Mouse (Mus musculus) neural tube, embryonic 12.5 days (tissue): Measurements from ENCODE around the gene Cd3d. TPM values are rescaled to one million over a fixed set of nuclear protein-coding genes. Genes with fewer than 3 reads are reported as not detected.
"Not testable (repeated sequence)": the region's sequence is repeated elsewhere in the genome, so short reads cannot be mapped to it uniquely, and the experiment has no call there.

Experiments used
- ATAC-seq: fragments of 200-750 bp; cut with Nextera tagmentation; 2 replicates; pipeline ENCODE4 v1.8.0; 2017; ENCODE audit warnings: low read depth, mild to moderate bottlenecking, moderate TSS enrichment, moderate library complexity; ENCODE audit not compliant: low FRiP score
- H3K27ac ChIP-seq: fragments of 300-500 bp; sonication (generic); 2 replicates; pipeline ENCODE4 v1.5.1; 2016
- H3K27me3 ChIP-seq: fragments of 300-500 bp; sonication (generic); replicated peaks from 2 replicates; pipeline ENCODE4 v1.6.1; 2016; ENCODE audit warnings: mild to moderate bottlenecking
- H3K36me3 ChIP-seq: fragments of 300-500 bp; sonication (generic); 2 replicates; pipeline ENCODE4 v1.6.1; 2016; ENCODE audit warnings: mild to moderate bottlenecking
- H3K4me1 ChIP-seq: fragments of 300-500 bp; sonication (generic); 2 replicates; pipeline ENCODE4 v1.6.1; 2016
- H3K4me2 ChIP-seq: fragments of 300-500 bp; sonication (generic); replicated peaks from 2 replicates; pipeline ENCODE4 v1.6.1; 2016; ENCODE audit warnings: mild to moderate bottlenecking
- H3K4me3 ChIP-seq: fragments of 300-500 bp; sonication (generic); 2 replicates; pipeline ENCODE4 v1.5.1; 2016
- H3K9ac ChIP-seq: fragments of 300-500 bp; sonication (generic); 2 replicates; pipeline ENCODE4 v1.6.1; 2016; ENCODE audit warnings: mild to moderate bottlenecking
- H3K9me3 ChIP-seq: fragments of 300-500 bp; sonication (generic); 2 replicates; pipeline ENCODE4 v1.6.1; 2016; ENCODE audit warnings: mild to moderate bottlenecking
- WGBS: fragments of 180-500 bp; shearing (Covaris S2); methylation state at CpG from one replicate; pipeline ENCODE4 v1.1.7; 2016; 5-methylcytosine and 5-hydroxymethylcytosine counted together
- polyA plus RNA-seq: library from polyadenylated mRNA; unstranded; fragments of >200 nt; fragmentation: Nextera tagmentation; extraction: Ambion mirVana; gene quantifications from 2 replicates; pipeline ENCODE4 v1.2.1, GENCODE M21; 2016

Cd3d gene
- polyA plus RNA-seq, result not detected in 2 replicates

- Histone ChIP-seq H3K9ac (no peak within 1 kb of the TSS), H3K9me3 (no peaks in the 10 kb centered on the region)
- WGBS, result 80% methylated on average over 4 of the region's 4 CpGs
Measured at GRCm38 (mm10) chr9:44981676-44982075, at the start of gene Cd3d. TSS of gene Cd3d (plus strand) at chr9:44981786.

GRCm38 (mm10) chr9:44941756-44942155 is 39.8 kb upstream of the Cd3d start:
- no peak overlapping the region for H3K4me2 ChIP-seq
- peaks cover 83% of the 10 kb centered on the region for H3K36me3 ChIP-seq
- no peaks in the 10 kb centered on the region for H3K27me3 ChIP-seq
- H3K4me1 ChIP-seq, result no peaks in the 10 kb centered on the region
- H3K9ac ChIP-seq, result no peak overlapping the region
- no peaks in the 10 kb centered on the region for H3K9me3 ChIP-seq
- no peak overlapping the region for H3K4me3 ChIP-seq
- ATAC-seq, result no peak
- H3K27ac ChIP-seq, result no peak overlapping the region
- WGBS, result 89% methylated on average over 4 of the region's 4 CpGs

More at GRCm38 (mm10) chr9:44981676-44982075, at the start of gene Cd3d:
- H3K4me2 ChIP-seq, result no peak within 1 kb of the TSS
- H3K27ac ChIP-seq, result no peak within 1 kb of the TSS
- no peaks in the 10 kb centered on the region for H3K36me3 ChIP-seq
- H3K4me3 ChIP-seq, result no peak within 1 kb of the TSS
- no peak for ATAC-seq
- H3K4me1 ChIP-seq, result no peaks in the 10 kb centered on the region
- H3K27me3 ChIP-seq, result no peaks in the 10 kb centered on the region

GRCm38 (mm10) chr9:44942421-44942820 is 39.2 kb upstream of the Cd3d start:
- no peak overlapping the region for H3K9ac ChIP-seq
- H3K27ac ChIP-seq, result no peak overlapping the region
- H3K4me1 ChIP-seq, result no peaks in the 10 kb centered on the region
- no peak for ATAC-seq
- H3K4me2 ChIP-seq, result no peak overlapping the region
- WGBS, result 94% methylated on average over 4 of the region's 4 CpGs
- no peak overlapping the region for H3K4me3 ChIP-seq
- peaks cover 83% of the 10 kb centered on the region for H3K36me3 ChIP-seq
- no peaks in the 10 kb centered on the region for H3K27me3 ChIP-seq
- H3K9me3 ChIP-seq, result no peaks in the 10 kb centered on the region

- Histone ChIP-seq H3K4me3 (no peak overlapping the region), H3K9ac (no peak overlapping the region), H3K4me2 (no peak overlapping the region), H3K9me3 (no peaks in the 10 kb centered on the region), H3K36me3 (peaks cover 87% of the 10 kb centered on the region), H3K27me3 (no peaks in the 10 kb centered on the region), H3K4me1 (no peaks in the 10 kb centered on the region), H3K27ac (no peak overlapping the region)
- ATAC-seq, result no peak
- WGBS, result 94% methylated on average over 7 of the region's 7 CpGs
Measured at GRCm38 (mm10) chr9:44946185-44946695, 35.3 kb upstream of the Cd3d start.

- Histone ChIP-seq H3K9me3 (no peaks in the 10 kb centered on the region), H3K36me3 (peaks cover 85% of the 10 kb centered on the region), H3K27ac (no peak overlapping the region), H3K27me3 (no peaks in the 10 kb centered on the region), H3K4me2 (no peak overlapping the region), H3K9ac (no peak overlapping the region), H3K4me3 (no peak overlapping the region), H3K4me1 (no peaks in the 10 kb centered on the region)
- no peak for ATAC-seq
- WGBS, result 89% methylated on average over 5 of the region's 5 CpGs
Measured at GRCm38 (mm10) chr9:44947836-44948235, 33.8 kb upstream of the Cd3d start.

- Histone ChIP-seq H3K4me2 (no peak overlapping the region), H3K27me3 (no peaks in the 10 kb centered on the region), H3K9me3 (no peaks in the 10 kb centered on the region), H3K36me3 (peaks cover 81% of the 10 kb centered on the region), H3K4me3 (no peak overlapping the region), H3K9ac (no peak overlapping the region), H3K27ac (no peak overlapping the region), H3K4me1 (no peaks in the 10 kb centered on the region)
- ATAC-seq, result no peak
- 95% methylated on average over 3 of the region's 3 CpGs for WGBS
Measured at GRCm38 (mm10) chr9:44954432-44954831, 27.2 kb upstream of the Cd3d start.

- Histone ChIP-seq H3K27me3 (0 out of 2 replicates have a peak, but pooled peaks cover under 1% of the 10 kb centered on the region), H3K4me1 (peaks cover 14% of the 10 kb centered on the region), H3K36me3 (peaks cover 16% of the 10 kb centered on the region), H3K4me2 (peak within 1 kb of the TSS; percentile 70), H3K9ac (peak within 1 kb of the TSS; percentile 72), H3K4me3 (peak within 1 kb of the TSS; percentile 76), H3K27ac (no peak within 1 kb of the TSS), H3K9me3 (no peaks in the 10 kb centered on the region)
- under 1% methylated on average over 39 of the region's 39 CpGs for WGBS
- peak; percentile 97 for ATAC-seq
Measured at GRCm38 (mm10) chr9:44965126-44965832, 16.3 kb upstream of the Cd3d start, which contains the start of gene Ube4a. TSS of gene Ube4a (minus strand) at chr9:44965600.

GRCm38 (mm10) chr9:44965833-44966466 is 15.6 kb upstream of the Cd3d start:
- WGBS, result 13% methylated on average over 10 of the region's 10 CpGs
- H3K36me3 ChIP-seq, result peaks cover 16% of the 10 kb centered on the region
- peak overlapping the region; percentile 40; the same call in 1 of the 2 replicates for H3K9ac ChIP-seq
- peak; percentile 73 for ATAC-seq
- H3K27ac ChIP-seq, result no peak overlapping the region
- H3K4me2 ChIP-seq, result peak overlapping the region; percentile 70
- no peaks in the 10 kb centered on the region for H3K9me3 ChIP-seq
- peaks cover 14% of the 10 kb centered on the region for H3K4me1 ChIP-seq
- H3K27me3 ChIP-seq, result 0 out of 2 replicates have a peak, but pooled peaks cover 3% of the 10 kb centered on the region
- H3K4me3 ChIP-seq, result peak overlapping the region; percentile 76

GRCm38 (mm10) chr9:44966815-44967242 is 14.8 kb upstream of the Cd3d start:
- H3K9ac ChIP-seq, result no peak overlapping the region
- no peaks in the 10 kb centered on the region for H3K9me3 ChIP-seq
- 0 out of 2 replicates have a peak, but pooled peaks cover 3% of the 10 kb centered on the region for H3K27me3 ChIP-seq
- no peak overlapping the region for H3K27ac ChIP-seq
- H3K4me2 ChIP-seq, result no peak overlapping the region
- ATAC-seq, result no peak
- H3K4me1 ChIP-seq, result peaks cover 14% of the 10 kb centered on the region
- WGBS, result 24% methylated on average over 3 of the region's 3 CpGs
- H3K4me3 ChIP-seq, result no peak overlapping the region
- peaks cover 12% of the 10 kb centered on the region for H3K36me3 ChIP-seq

- not testable (repeated sequence) for H3K27ac ChIP-seq, ATAC-seq, H3K4me3 ChIP-seq, H3K9ac ChIP-seq, H3K9me3 ChIP-seq, H3K36me3 ChIP-seq, H3K4me2 ChIP-seq, H3K27me3 ChIP-seq
- H3K4me1 ChIP-seq, result peaks cover 14% of the 10 kb centered on the region
- WGBS, result 87% methylated on average over 5 of the region's 5 CpGs
Measured at GRCm38 (mm10) chr9:44967763-44968162, 13.8 kb upstream of the Cd3d start.

GRCm38 (mm10) chr9:44969450-44969849 is 12.1 kb upstream of the Cd3d start:
- H3K36me3 ChIP-seq, result no peaks in the 10 kb centered on the region
- H3K4me3 ChIP-seq, result no peak overlapping the region
- no peak overlapping the region for H3K9ac ChIP-seq
- ATAC-seq, result no peak
- 76% methylated on average over 1 of the region's 1 CpGs for WGBS
- H3K27me3 ChIP-seq, result 0 out of 2 replicates have a peak, but pooled peaks cover 3% of the 10 kb centered on the region
- no peak overlapping the region for H3K4me2 ChIP-seq
- no peaks in the 10 kb centered on the region for H3K9me3 ChIP-seq
- no peak overlapping the region for H3K27ac ChIP-seq
- peaks cover 9% of the 10 kb centered on the region for H3K4me1 ChIP-seq

GRCm38 (mm10) chr9:44977813-44978212 is 3.8 kb upstream of the Cd3d start:
- H3K27ac ChIP-seq, result no peak overlapping the region
- H3K9ac ChIP-seq, result no peak overlapping the region
- H3K36me3 ChIP-seq, result no peaks in the 10 kb centered on the region
- no peaks in the 10 kb centered on the region for H3K9me3 ChIP-seq
- no peaks in the 10 kb centered on the region for H3K27me3 ChIP-seq
- H3K4me3 ChIP-seq, result no peak overlapping the region
- WGBS, result 83% methylated on average over 6 of the region's 6 CpGs
- ATAC-seq, result no peak
- H3K4me1 ChIP-seq, result no peaks in the 10 kb centered on the region
- no peak overlapping the region for H3K4me2 ChIP-seq
